Mouse (Mus musculus) central nervous system, embryonic 14 days (tissue): ENCODE measurements around the gene Cpsf4. TPM values are rescaled to one million over a fixed set of nuclear protein-coding genes. Genes with fewer than 3 reads are reported as not detected.

Experiments
- polyA plus RNA-seq: library from polyadenylated mRNA; depleted of rRNA; stranded (reverse); fragments of >200 nt; gene quantifications from 2 replicates; pipeline ENCODE4 v1.2.3, GENCODE M21; 2012; rRNA removed

Cpsf4 gene
- polyA plus RNA-seq = 81.8 and 87.1 TPM in 2 replicates

DNA sequence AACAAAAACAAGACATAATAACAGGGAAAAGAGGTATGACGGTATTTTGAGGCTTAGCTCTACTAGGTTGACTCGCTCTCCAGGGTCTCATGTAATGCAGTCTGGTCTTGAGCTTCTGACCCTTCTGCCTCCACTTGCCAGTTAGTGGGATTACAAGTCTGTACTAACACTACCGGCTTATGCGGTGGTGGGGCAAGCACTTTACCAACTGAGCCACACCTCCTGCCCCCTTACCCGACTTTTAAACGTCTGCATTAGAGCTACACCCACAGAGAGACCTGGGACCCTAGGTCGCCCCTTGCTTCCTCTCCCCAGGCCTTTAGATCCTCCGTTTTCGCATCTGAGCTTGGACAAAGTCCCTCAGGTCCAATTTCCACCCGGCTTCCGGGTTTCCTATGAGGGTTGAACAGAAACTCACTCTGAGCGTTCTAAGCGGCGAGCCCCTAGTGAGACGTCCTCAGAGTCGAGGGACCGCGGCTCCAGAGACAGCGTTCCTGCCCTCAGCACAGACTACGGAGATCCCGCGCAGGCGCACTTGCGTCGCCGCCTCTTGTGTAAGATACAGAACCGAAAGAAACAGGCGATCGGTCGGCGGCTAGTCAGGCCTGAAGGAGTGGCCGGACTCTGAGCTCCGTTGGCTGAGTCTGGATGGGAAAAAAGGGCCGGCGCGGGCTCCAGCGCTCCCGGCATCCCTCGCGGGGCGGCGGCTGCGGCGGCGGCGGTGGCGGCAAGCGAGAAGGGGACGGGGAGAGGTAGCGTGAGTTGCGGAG is at the start of gene Cpsf4, which contains the start of gene Ptcd1:
Cpsf4 (plus strand) TSS at position 678 of the 770 bp plus-strand sequence.
Ptcd1 (minus strand) TSS at position 573 of the 770 bp plus-strand sequence.

DNA sequence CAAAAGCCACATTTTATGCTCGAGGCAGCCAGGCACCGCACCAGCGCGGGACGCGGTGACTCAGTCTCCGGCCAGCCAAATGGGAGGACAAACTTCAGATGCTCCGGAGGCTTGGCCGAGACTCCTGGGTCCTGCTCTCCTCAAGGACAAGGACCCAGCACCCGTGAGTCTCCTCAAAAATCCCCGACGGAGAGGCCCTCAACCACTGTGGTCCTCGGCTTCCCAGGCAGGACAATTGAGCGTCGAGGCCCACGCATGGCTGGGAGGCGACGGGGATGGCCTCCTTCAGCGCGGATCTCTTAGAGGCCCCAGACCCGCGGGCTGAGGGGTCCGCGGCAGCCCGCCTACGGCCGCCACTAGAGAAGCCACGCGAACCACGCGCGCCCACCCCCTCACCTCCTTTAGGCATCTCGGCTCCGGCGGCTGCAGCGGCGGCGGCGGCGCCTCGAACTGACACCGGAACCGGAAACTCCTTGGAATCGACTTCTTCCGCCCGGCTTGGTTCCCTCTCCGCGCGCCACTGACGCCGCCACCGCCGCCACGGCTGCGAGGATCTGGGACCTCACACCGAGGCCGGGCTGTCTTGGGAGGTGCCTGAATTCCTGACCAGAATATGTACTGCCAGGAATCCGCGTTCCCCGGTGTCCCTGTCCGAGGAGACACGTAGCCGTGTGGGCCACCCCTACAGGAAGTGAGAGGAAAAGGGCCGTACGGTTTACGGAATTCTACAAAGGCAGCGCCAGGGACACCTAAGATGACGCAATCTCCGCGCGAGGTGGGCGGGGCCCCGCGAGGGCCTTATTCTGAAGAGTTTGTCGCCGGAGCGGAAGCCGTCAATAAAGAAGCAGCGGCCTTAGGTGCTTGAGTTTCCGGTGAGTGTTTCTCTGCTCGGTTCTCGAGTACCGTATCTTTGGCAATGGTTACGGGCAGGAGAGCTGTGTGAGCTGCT is 27.2 kb upstream of the Cpsf4 start, which contains the start of the genes Pdap1 and Bud31:
Pdap1 (minus strand) TSS at position 668 of the 949 bp plus-strand sequence.
Bud31 (plus strand) TSS at position 792 of the 949 bp plus-strand sequence.

DNA sequence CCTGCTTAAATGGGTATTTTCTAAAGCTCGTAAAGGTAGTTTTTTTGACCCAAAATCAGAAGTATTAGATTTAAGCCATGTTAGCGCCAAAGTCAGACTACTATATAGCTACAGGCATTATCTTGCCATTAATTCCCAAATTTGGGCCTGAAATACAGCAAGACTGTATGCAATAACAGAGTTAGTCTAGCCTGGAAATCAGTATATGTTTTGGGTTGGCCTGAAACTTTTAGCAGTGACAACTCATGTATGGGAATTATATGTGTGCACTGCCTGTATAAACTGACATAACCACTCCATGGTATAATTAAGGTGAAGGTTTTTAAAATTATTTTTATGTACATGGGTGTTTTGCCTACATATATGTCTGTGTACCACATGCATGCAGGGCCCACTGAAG is 24.9 kb downstream of the Cpsf4 start, which contains the start of gene Atp5j2:
Atp5j2 (minus strand) TSS at position 101 of the 400 bp plus-strand sequence.

DNA sequence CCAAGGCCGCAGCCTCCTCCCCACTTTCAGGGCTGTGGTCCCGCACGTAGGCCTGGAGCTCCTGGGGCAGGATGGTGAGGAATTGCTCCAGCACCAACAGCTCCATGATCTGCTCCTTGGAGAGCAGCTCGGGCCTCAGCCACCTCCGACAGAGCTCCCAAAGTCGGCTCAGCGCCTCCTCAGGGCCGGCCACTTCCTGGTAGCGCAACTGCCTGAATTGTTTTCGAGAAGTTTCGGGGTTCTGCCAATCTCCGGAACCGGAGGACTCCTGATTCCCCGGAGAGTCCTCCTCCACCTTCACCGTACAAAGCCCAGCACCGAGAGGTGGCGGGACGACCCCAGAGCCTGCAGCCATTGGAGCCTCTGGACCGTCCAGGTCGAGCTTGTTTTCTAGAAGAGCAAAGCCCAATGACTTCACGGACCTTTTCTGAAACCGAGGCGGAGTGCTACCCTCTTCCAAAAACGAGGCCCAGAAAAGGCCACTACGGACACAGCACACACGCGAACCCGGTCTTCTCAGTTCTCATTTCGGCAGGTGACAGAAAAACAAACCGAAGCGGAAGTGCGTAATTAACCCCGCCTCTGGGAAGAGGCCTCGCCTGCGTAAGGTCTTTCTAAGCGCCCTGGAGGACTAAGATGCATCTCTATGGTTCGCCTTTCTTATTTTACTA is 34.4 kb downstream of the Cpsf4 start, which contains the start of gene Zkscan14:
Zkscan14 (minus strand) TSS at position 548 of the 671 bp plus-strand sequence.

DNA sequence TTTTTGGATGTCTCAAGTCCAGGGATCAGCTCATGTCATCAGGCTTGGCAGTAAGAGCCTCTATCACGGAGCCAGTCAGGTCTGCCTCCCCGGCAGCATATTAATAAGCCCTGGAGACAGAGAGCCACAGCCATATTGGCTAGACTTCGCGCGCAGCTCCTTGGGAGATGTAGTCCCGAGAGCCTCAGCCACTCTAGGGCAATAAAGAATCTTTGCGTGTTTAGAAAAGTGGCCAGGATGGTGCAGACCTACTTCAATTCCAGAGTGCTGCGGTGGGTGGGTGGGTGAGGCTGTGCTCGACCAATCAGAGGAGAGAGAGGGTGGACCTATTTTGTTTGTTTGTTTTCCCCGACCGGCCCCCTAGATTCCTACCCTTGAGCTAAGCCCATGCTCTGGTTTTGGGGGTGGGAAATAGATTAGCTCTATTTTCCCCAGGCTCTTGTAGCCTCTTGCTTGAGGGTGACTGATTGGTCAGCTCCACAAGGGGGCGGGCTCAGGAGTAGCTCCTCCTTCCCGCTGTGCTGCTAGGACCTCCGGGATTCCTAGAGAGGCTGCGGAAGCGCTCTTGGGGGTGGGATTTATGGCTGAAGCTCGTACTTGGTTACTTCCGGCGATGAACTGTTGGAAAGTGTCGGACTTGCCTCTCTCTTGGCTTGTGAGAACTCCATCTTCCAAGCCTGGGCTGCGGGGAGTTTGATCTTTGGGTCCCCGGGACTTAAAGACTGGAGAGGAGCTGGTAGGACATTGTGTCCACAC is 37.1 kb downstream of the Cpsf4 start, which contains the start of gene Zkscan5:
Zkscan5 (plus strand) TSS at position 627 of the 756 bp plus-strand sequence.

DNA sequence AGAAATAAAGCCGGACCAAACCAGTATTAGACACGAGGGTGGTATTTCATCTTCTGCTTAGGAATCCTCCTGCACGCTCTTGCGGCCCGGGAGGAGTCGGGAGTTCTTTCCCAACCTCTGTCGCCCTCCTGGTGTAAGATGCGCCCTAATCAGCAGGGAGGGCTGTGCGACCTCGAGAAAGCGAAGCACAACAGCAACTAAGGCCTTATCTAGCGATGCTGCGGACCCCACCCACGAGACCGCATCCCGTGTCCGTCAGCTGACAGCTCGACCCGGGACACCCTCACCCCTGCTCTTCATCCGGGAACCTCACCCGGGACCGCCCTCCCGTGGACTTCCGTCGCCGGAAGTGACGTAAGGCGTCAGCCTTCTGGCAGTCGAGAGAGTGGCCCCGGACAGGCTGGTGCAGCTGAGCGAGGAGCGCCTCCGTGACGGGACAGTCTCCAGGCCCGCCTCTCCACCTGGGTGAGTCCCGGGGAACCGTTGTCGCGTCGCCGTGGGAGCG is 64.4 kb downstream of the Cpsf4 start, which contains the start of gene Zfp655:
Zfp655 (plus strand) TSS at position 349 of the 505 bp plus-strand sequence.

Other genes with a start within 250 kb of the Cpsf4 start
- 41.3 and 45.5 TPM in 2 replicates for gene Smurf1, start 201.4 kb upstream of the Cpsf4 start, polyA plus RNA-seq
- not detected in 2 replicates for gene Gm4871, start 134.5 kb upstream of the Cpsf4 start, polyA plus RNA-seq
- not detected in 2 replicates for gene 1700018F24Rik, start 124.2 kb upstream of the Cpsf4 start, polyA plus RNA-seq
- gene Arpc1a, start 83.4 kb upstream of the Cpsf4 start, polyA plus RNA-seq = 219 and 224 TPM in 2 replicates
- 0.04 TPM in 1 of 2 replicates, not detected in the other for gene Kpna7, start 83.2 kb upstream of the Cpsf4 start, polyA plus RNA-seq
- gene Arpc1b, start 53.0 kb upstream of the Cpsf4 start, polyA plus RNA-seq = 78.0 and 125 TPM in 2 replicates
- 136 and 142 TPM in 2 replicates for gene Pdap1, start 27.0 kb upstream of the Cpsf4 start, polyA plus RNA-seq
- 164 and 179 TPM in 2 replicates for gene Bud31, start 26.9 kb upstream of the Cpsf4 start, polyA plus RNA-seq
- gene Ptcd1, start 105 bp upstream of the Cpsf4 start, polyA plus RNA-seq = 18.6 TPM in 2 replicates
- 341 and 365 TPM in 2 replicates for gene Atp5j2, start 24.8 kb downstream of the Cpsf4 start, polyA plus RNA-seq
- gene Zkscan14, start 34.7 kb downstream of the Cpsf4 start, polyA plus RNA-seq = 7.0 and 7.2 TPM in 2 replicates
- gene Zkscan5, start 37.3 kb downstream of the Cpsf4 start, polyA plus RNA-seq = 10.1 and 10.4 TPM in 2 replicates
- 20.8 and 21.5 TPM in 2 replicates for gene Zfp655, start 64.5 kb downstream of the Cpsf4 start, polyA plus RNA-seq
- gene Zscan25, start 113.3 kb downstream of the Cpsf4 start, polyA plus RNA-seq = 19.0 and 20.9 TPM in 2 replicates
- not detected in 2 replicates for gene Cyp3a57, start 178.1 kb downstream of the Cpsf4 start, polyA plus RNA-seq